Mouse (Mus musculus): ENCODE data around the gene Nfatc4. TPM values are rescaled to one million over a fixed set of nuclear protein-coding genes. Genes with fewer than 3 reads are reported as not detected.
A peak's percentile ranks its signal among the peaks of the same experiment; 100 is the strongest.

Nfatc4 gene
- polyA plus RNA-seq (2015; fragmentation: Nextera tagmentation; extraction: Ambion mirVana): 10.8 and 12.0 TPM in 2 replicates

GRCm38 (mm10) chr14:55822991-55823762 is at the start of gene Nfatc4:
TSS of gene Nfatc4 (plus strand) at chr14:55823144.
- WGBS: under 1% methylated on average over 38 of the region's 46 CpGs
- ATAC-seq (ENCODE audit: low FRiP score): peak; percentile 83
- no peaks in the 10 kb centered on the region for H3K36me3 ChIP-seq
- H3K9me3 ChIP-seq: no peaks in the 10 kb centered on the region
- peak within 1 kb of the TSS; percentile 80 for H3K9ac ChIP-seq
- H3K4me1 ChIP-seq (replicated peaks): peaks cover 44% of the 10 kb centered on the region
- H3K4me2 ChIP-seq: peak within 1 kb of the TSS; percentile 92
- peak within 1 kb of the TSS; percentile 63 for H3K4me3 ChIP-seq
- peak within 1 kb of the TSS; percentile 87 for H3K27ac ChIP-seq
- peaks cover 34% of the 10 kb centered on the region for H3K27me3 ChIP-seq

DNA sequence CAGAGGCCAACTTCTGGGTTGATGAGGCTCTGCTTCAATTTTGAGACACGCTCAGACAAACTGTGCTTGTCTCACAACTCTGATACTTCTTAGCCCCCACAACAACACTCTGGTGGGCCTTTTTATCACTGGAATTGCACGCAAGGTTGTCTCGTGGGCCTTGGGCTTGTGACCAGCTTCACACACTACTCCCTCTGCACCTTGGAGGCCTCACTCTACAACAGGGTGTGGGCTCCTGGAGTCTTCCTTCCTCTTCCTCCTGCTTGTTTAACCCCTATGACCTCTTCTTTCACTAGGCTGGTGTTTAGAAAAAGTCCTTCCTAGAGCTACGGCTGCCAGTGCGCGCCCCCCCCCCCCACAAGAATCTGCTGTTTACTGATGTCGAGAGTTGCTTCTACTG is 46.2 kb upstream of the Nfatc4 start:
- no peak overlapping the region for H3K4me2 ChIP-seq
- no peaks in the 10 kb centered on the region for H3K9me3 ChIP-seq
- peaks cover 4% of the 10 kb centered on the region; the same call in 1 of the 2 replicates for H3K4me1 ChIP-seq (replicated peaks)
- H3K36me3 ChIP-seq: no peaks in the 10 kb centered on the region
- ATAC-seq (ENCODE audit: low FRiP score): no peak
- no peak overlapping the region for H3K9ac ChIP-seq
- no peak overlapping the region for H3K4me3 ChIP-seq
- no peak overlapping the region for H3K27ac ChIP-seq
- peaks cover 48% of the 10 kb centered on the region for H3K27me3 ChIP-seq
- 66% methylated on average over 7 of the region's 7 CpGs for WGBS

GRCm38 (mm10) chr14:55777176-55777575 is 45.8 kb upstream of the Nfatc4 start:
- Histone ChIP-seq H3K4me2 (no peak overlapping the region), H3K9me3 (no peaks in the 10 kb centered on the region), H3K27ac (no peak overlapping the region), H3K27me3 (peaks cover 48% of the 10 kb centered on the region), H3K9ac (no peak overlapping the region), H3K4me1 (replicated peaks) (peaks cover 6% of the 10 kb centered on the region; the same call in 1 of the 2 replicates), H3K4me3 (no peak overlapping the region), H3K36me3 (no peaks in the 10 kb centered on the region)
- ATAC-seq (ENCODE audit: low FRiP score): no peak
- WGBS: 45% methylated on average over 3 of the region's 3 CpGs

DNA sequence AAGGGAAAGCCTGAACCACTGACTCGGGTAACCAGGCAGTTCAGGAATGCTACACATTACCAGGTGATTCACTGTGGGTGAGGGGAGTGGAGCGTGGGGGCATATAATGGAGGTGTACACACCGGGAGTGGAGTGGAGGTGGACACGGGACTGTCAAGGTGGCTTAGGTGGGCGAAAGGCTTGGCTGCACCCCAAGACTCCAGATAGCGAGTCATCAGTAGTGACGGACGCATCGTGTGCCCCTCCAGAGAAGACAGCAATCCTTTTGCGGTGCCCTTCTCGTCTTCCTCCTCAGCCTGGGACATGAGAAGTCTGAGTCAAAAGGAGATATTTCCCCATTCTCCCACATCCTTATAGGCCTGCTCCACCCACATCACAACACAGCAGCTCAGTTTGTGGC is 45.1 kb upstream of the Nfatc4 start:
- no peaks in the 10 kb centered on the region for H3K36me3 ChIP-seq
- H3K4me2 ChIP-seq: no peak overlapping the region
- ATAC-seq (ENCODE audit: low FRiP score): no peak
- 87% methylated on average over 11 of the region's 11 CpGs for WGBS
- H3K27me3 ChIP-seq: peaks cover 48% of the 10 kb centered on the region
- no peaks in the 10 kb centered on the region for H3K9me3 ChIP-seq
- no peak overlapping the region for H3K9ac ChIP-seq
- no peak overlapping the region for H3K4me3 ChIP-seq
- H3K4me1 ChIP-seq (replicated peaks): peaks cover 6% of the 10 kb centered on the region; the same call in 1 of the 2 replicates
- no peak overlapping the region for H3K27ac ChIP-seq

DNA sequence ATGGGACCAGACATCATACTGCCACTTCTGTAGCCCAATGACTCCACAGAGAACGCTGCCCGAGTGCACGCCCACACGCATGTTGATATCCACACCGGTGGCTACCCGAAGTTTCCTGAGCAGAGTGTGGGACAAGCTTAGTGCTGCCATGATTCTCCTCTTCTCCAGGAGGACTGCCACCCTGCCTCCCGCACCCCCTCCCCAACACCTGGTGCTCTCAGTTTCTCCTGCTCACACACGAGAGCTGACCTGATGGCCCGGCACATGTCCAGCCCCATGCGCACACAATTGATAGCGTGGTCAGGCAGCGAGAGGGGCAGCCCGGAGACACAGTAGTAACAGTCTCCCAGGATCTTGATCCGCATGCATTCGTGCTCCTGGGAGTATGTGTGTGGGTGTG is 44.3 kb upstream of the Nfatc4 start:
- H3K9ac ChIP-seq: no peak overlapping the region
- H3K27ac ChIP-seq: no peak overlapping the region
- H3K9me3 ChIP-seq: no peaks in the 10 kb centered on the region
- H3K27me3 ChIP-seq: peaks cover 52% of the 10 kb centered on the region
- H3K4me2 ChIP-seq: no peak overlapping the region
- no peaks in the 10 kb centered on the region for H3K36me3 ChIP-seq
- ATAC-seq (ENCODE audit: low FRiP score): no peak
- H3K4me3 ChIP-seq: no peak overlapping the region
- peaks cover 15% of the 10 kb centered on the region for H3K4me1 ChIP-seq (replicated peaks)
- WGBS: 92% methylated on average over 15 of the region's 15 CpGs

DNA sequence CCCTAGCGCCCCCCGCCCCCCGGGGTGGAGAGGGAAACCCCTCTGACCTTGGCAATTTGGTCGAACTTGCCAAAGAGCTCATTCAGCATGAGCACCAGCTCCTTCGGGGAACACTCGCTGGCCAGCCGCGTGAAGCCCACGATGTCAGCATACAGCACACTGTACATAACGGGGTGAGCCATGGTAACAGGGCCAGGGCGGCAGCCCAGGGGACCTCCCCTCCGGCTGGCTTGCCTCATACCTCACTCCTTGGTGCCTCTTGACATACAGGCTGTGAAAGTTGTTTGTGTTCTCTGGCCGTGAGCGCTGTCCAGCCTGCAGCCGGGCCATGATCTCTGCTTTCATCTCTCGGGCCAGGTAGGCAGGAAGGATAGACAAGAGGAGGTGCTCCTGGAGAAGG is 43.3 kb upstream of the Nfatc4 start:
- Histone ChIP-seq H3K4me2 (no peak overlapping the region), H3K36me3 (no peaks in the 10 kb centered on the region), H3K27ac (no peak overlapping the region), H3K9me3 (no peaks in the 10 kb centered on the region), H3K27me3 (peaks cover 56% of the 10 kb centered on the region), H3K9ac (no peak overlapping the region), H3K4me1 (replicated peaks) (peaks cover 17% of the 10 kb centered on the region), H3K4me3 (no peak overlapping the region)
- WGBS: 67% methylated on average over 16 of the region's 16 CpGs
- no peak for ATAC-seq (ENCODE audit: low FRiP score)

GRCm38 (mm10) chr14:55780736-55781135 is 42.2 kb upstream of the Nfatc4 start:
- Histone ChIP-seq H3K4me1 (replicated peaks) (peaks cover 17% of the 10 kb centered on the region), H3K27me3 (peaks cover 62% of the 10 kb centered on the region), H3K4me3 (no peak overlapping the region), H3K36me3 (no peaks in the 10 kb centered on the region), H3K9ac (no peak overlapping the region), H3K27ac (no peak overlapping the region), H3K9me3 (no peaks in the 10 kb centered on the region), H3K4me2 (no peak overlapping the region)
- 0 out of 2 replicates have a peak, but pooled peaks have one; percentile 19 for ATAC-seq (ENCODE audit: low FRiP score)
- 87% methylated on average over 11 of the region's 11 CpGs for WGBS

- peaks cover 68% of the 10 kb centered on the region for H3K27me3 ChIP-seq
Observed at GRCm38 (mm10) chr14:55781310-55781709, 41.6 kb upstream of the Nfatc4 start.

GRCm38 (mm10) chr14:55782361-55782960 is 40.5 kb upstream of the Nfatc4 start:
- H3K9ac ChIP-seq: no peak overlapping the region
- H3K36me3 ChIP-seq: no peaks in the 10 kb centered on the region
- peaks cover 79% of the 10 kb centered on the region for H3K27me3 ChIP-seq
- H3K27ac ChIP-seq: no peak overlapping the region
- WGBS: 53% methylated on average over 9 of the region's 9 CpGs
- peak overlapping the region; percentile 49 for H3K4me2 ChIP-seq
- ATAC-seq (ENCODE audit: low FRiP score): no peak
- peak overlapping the region; percentile 11; the same call in 1 of the 2 replicates for H3K4me3 ChIP-seq
- peaks cover 17% of the 10 kb centered on the region for H3K4me1 ChIP-seq (replicated peaks)
- no peaks in the 10 kb centered on the region for H3K9me3 ChIP-seq

More at GRCm38 (mm10) chr14:55781310-55781709, 41.6 kb upstream of the Nfatc4 start:
- ATAC-seq (ENCODE audit: low FRiP score): peak; percentile 87
- H3K4me3 ChIP-seq: peak overlapping the region; percentile 21; the same call in 1 of the 2 replicates
- 14% methylated on average over 14 of the region's 14 CpGs for WGBS
- H3K9ac ChIP-seq: peak overlapping the region; percentile 46; the same call in 1 of the 2 replicates
- H3K9me3 ChIP-seq: no peaks in the 10 kb centered on the region
- H3K36me3 ChIP-seq: no peaks in the 10 kb centered on the region
- H3K27ac ChIP-seq: no peak overlapping the region
- peak overlapping the region; percentile 48 for H3K4me2 ChIP-seq
- H3K4me1 ChIP-seq (replicated peaks): peaks cover 17% of the 10 kb centered on the region

DNA sequence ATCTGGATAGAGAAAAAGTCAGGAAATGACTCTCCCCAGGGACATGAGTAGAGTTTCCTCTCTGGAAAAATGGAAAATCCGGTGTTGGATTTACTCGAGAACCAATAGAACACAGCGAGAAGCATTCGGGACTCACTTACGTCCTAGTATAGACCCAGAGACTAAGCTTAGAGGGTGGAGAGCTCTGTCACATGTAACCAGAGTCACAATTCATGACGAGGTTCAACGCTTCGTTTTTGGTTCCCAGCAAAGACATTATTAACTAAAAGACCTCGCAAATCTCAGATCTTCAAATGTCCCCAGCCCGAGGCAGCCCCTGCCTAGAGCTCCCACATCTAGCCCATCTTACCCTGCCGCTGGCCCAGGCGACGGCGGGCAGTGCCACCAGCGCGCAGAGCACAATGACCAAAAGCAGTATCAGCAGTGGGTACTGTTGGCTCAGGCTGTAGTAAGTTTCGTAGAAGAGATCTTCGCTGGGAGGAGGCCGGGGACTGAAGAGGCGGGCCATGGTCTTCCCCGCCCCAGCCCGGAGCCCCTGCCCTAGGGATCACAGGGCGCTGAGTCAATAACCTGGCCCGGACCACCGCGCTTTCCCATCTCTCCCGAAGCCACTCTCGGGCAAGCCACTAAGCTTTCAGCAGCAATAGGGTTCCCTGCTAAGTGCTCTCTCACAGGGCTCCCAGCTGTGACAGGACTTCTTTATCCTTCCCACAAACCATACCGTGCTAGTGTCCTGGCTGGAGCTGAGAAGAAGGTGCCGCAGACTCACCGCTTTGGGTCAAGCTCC is 39.6 kb upstream of the Nfatc4 start:
- Histone ChIP-seq H3K4me3 (peak overlapping the region; percentile 31), H3K27ac (peak overlapping the region; percentile 30; the same call in 1 of the 2 replicates), H3K9me3 (no peaks in the 10 kb centered on the region), H3K4me1 (replicated peaks) (peaks cover 22% of the 10 kb centered on the region), H3K9ac (peak overlapping the region; percentile 46), H3K36me3 (no peaks in the 10 kb centered on the region), H3K4me2 (peak overlapping the region; percentile 49), H3K27me3 (peaks cover 88% of the 10 kb centered on the region)
- no peak for ATAC-seq (ENCODE audit: low FRiP score)
- WGBS: 1% methylated on average over 31 of the region's 31 CpGs

- H3K4me3 ChIP-seq: peak within 1 kb of the TSS; percentile 31
- peaks cover 92% of the 10 kb centered on the region for H3K27me3 ChIP-seq
- H3K9ac ChIP-seq: peak within 1 kb of the TSS; percentile 46
- H3K36me3 ChIP-seq: no peaks in the 10 kb centered on the region
- H3K9me3 ChIP-seq: no peaks in the 10 kb centered on the region
- 2% methylated on average over 13 of the region's 13 CpGs for WGBS
- H3K4me2 ChIP-seq: peak within 1 kb of the TSS; percentile 49
- H3K27ac ChIP-seq: peak within 1 kb of the TSS; percentile 30; the same call in 1 of the 2 replicates
- no peak for ATAC-seq (ENCODE audit: low FRiP score)
- peaks cover 26% of the 10 kb centered on the region for H3K4me1 ChIP-seq (replicated peaks)
Observed at GRCm38 (mm10) chr14:55783958-55784235, 39.0 kb upstream of the Nfatc4 start, which contains the start of gene Adcy4. TSS of gene Adcy4 (minus strand) at chr14:55784095.

DNA sequence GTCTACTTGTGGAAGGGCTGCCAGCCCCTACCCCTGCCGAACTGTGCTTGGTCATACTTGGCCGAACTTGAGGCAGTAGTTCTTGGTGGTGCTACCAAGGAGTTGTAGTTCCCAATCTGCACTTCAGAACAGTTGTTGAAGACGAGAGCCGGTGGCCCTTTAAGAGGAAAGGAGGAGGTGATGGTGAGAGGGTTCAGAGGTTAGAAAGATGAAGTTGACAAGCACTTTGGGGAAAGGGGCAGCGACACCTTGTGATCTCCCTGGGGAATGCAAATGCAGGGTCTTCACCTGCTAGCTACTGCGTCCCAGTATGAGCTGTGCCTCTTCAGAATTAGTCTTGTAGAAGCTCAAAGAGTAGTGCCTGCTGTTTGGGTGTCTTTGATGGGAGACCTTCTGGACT is 37.7 kb upstream of the Nfatc4 start:
- Histone ChIP-seq H3K27me3 (peaks cover 97% of the 10 kb centered on the region), H3K27ac (no peak overlapping the region), H3K9me3 (no peaks in the 10 kb centered on the region), H3K4me3 (no peak overlapping the region), H3K9ac (no peak overlapping the region), H3K4me1 (replicated peaks) (peaks cover 26% of the 10 kb centered on the region), H3K4me2 (no peak overlapping the region), H3K36me3 (no peaks in the 10 kb centered on the region)
- 21% methylated on average over 6 of the region's 6 CpGs for WGBS
- no peak for ATAC-seq (ENCODE audit: low FRiP score)

All from hindbrain, embryonic 13.5 days (tissue).